Mouse (Mus musculus): ENCODE results near the gene Gtpbp6.
"Not testable (repeated sequence)": the region's sequence is repeated elsewhere in the genome, so short reads cannot be mapped to it uniquely, and the experiment has no call there.

Gene Gtpbp6

GRCm38 (mm10) chr5:110107581-110108304 lies at the start of gene Gtpbp6:
TSS of gene Gtpbp6 (minus strand) at chr5:110108197.
- DNase-seq (ENCODE audit: low read depth, low spot score), result peak; percentile 96

DNA sequence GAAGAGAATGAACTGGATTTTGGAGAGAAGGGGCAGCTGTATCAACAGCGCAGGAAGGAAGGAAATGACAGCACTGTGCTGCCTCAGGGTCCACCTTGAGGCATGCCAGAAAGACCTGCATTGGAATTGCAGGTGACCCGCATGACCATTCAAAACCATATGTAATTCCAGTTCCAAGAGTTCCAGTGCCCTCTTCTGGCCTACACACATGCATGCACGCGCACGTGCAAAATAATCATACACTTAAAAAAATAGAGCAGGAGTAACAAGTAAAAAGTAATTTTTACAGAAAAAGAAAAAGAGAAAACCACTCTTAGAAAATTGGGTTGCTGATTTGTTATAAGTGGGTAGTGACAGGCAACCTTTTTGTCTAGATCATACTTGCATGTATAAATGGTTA lies 35.0 kb upstream of the Gtpbp6 start:
- no peak for DNase-seq (ENCODE audit: low read depth, low spot score)

- no peak for DNase-seq (ENCODE audit: low read depth, low spot score)
Observed at GRCm38 (mm10) chr5:110142309-110142708, 34.3 kb upstream of the Gtpbp6 start.

GRCm38 (mm10) chr5:110140424-110140823 lies 32.4 kb upstream of the Gtpbp6 start:
- no peak for DNase-seq (ENCODE audit: low read depth, low spot score)

- DNase-seq (ENCODE audit: low read depth, low spot score), result no peak
Observed at GRCm38 (mm10) chr5:110139325-110139724, 31.3 kb upstream of the Gtpbp6 start.

DNA sequence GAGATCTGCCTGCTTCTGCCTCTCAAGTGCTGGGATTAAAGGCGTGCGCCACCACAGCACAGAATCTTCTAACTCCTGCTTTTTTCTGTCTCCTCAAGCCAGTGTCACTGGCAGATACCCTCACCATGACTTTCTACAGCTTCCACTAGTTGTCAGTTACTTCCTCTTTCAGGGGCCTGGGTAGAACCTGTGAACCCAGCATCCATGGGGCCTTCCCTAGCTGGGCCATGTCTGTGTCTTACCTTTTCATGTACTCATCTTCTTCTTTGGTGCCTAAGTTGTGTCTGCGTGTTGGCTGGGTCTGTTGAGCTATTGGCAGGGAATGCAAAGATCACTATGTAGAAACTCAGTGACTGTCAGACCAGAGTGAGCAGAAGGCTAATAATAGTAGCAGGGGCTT lies 29.8 kb upstream of the Gtpbp6 start:
- no peak for DNase-seq (ENCODE audit: low read depth, low spot score)

DNA sequence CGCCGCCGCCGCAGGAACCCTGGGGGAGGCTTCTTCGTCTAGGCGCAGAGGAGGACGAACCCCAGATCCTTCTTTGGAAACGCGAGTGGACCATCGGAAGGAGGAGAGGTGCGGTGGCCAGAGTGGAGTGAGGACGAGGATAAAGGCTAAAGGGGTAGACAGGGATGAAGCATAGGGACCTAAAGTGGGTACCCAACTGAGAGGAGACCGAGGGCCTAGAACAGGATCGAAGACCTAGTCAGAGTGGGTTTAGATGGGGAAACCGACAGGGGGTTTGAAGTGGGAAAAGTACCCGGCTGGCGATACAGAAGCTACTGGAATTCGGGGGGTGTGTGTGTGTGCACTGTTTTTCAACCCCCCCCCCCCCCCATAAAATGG lies 28.1 kb upstream of the Gtpbp6 start:
- DNase-seq (ENCODE audit: low read depth, low spot score), result no peak

GRCm38 (mm10) chr5:110135293-110136086 lies 27.5 kb upstream of the Gtpbp6 start, which contains the start of gene Chfr:
TSS of gene Chfr (plus strand) at chr5:110135842.
- DNase-seq (ENCODE audit: low read depth, low spot score), result peak; percentile 98

- DNase-seq (ENCODE audit: low read depth, low spot score), result not testable (repeated sequence)
Observed at GRCm38 (mm10) chr5:110122380-110122779, 14.4 kb upstream of the Gtpbp6 start.

GRCm38 (mm10) chr5:110109991-110110441 lies 2.0 kb upstream of the Gtpbp6 start, which contains the start of gene Zfp605:
TSS of gene Zfp605 (plus strand) at chr5:110110092.
- DNase-seq (ENCODE audit: low read depth, low spot score), result peak; percentile 96

DNA sequence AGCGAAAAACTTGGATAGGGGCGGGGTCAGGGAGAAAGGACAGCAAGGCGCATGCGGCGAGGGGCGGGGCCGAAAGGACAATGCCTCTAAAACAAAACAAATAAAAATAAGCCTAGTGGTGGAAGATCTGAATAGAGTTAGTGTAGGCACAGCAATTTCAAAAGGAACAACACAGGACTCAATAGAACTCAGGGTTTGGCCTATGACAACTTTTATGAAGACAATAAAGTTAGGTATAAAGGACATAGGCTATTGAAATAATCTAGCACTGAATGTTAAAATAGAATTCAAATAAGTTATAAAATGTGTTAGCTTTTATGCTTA lies 270 bp upstream of the Gtpbp6 start:
- DNase-seq (ENCODE audit: low read depth, low spot score), result no peak

DNA sequence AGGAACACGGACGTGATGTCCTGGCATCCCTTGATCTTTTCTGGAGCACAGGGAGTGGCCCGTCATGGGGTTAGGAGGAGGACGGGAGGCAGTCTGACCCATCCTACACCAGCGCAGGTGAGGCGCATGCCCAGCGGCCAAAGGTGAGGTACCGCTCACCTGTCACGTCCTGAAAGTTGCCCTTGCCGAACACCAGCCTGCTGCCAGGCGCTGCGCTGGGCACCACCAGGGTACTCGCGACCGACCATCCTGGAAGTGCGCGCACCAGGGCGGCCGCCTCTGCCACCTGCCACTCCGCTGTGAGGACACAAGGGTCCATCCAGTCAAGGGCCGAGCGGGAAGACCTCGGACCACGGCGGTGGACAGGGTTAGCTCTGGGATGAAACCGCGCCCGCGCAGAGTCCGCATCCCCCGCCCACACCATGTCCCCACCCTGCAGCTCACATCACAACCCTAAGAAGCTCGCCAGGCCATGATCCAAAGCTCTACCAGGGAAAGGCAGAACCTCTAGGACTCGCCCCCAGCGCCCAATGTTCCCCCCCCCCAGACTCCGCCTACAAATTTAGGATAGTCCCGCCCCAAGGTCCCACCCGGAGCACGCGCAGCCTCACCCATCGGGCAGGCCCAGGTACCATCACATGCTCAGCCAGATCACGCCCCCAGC lies 964 bp downstream of the Gtpbp6 start:
- no peak for DNase-seq (ENCODE audit: low read depth, low spot score)

- no peak for DNase-seq (ENCODE audit: low read depth, low spot score)
Observed at GRCm38 (mm10) chr5:110106140-110106871, 1.7 kb downstream of the Gtpbp6 start.

- no peak for DNase-seq (ENCODE audit: low read depth, low spot score)
Observed at GRCm38 (mm10) chr5:110104616-110105380, 3.2 kb downstream of the Gtpbp6 start.

DNA sequence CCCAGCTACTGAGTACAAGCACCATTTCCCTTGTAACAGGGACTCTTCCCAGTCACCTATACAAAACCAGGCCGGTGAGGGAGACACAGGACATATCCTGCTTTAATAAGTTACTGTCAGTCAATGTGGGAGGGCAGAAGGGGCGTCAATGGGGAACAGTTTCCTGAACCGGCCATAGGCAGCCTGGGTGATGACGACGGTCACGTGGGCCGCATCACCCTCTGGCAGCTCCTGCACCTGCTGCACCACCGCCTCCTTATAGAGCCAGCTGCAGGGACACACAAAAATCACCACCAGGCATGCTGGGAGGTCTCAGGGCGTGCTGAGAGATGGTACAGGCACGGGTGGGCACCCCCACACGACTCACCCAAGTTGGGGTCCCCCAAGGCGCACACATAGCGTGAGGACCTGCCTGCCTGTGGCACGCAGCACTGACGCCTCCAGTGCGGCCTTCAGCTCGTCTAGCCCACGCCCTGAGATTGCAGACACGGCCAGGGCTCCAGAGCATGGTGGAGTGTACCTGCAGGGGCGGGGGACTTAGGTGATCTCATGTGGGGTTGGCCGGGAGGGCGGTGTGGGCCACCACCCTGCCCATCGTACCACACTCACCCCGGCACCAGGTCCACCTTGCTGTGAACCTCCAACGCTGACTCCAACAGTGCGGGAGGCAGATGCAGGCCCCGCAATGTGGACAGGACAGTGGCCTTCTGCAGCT lies 3.9 kb downstream of the Gtpbp6 start:
- DNase-seq (ENCODE audit: low read depth, low spot score), result no peak

GRCm38 (mm10) chr5:110102853-110103625 lies 5.0 kb downstream of the Gtpbp6 start:
- DNase-seq (ENCODE audit: low read depth, low spot score), result no peak

DNA sequence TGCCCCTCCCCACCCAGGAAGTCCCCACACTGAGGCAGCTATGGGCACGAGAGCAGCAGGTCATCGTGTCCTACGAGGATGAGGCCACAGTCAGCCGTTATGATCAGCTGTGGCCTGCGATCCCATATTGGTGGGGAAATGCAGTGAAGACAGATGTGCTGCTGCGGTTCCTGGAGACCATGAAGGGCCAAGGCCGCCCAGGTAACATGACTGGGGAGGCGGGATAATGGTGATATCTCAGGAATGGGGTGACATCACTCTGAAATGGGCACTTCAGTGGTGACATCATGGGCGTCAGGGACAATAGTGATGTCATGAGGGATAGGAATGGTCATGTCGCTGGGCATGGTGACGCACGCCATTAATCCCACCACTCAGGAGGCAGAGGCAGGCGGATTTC lies 5.6 kb downstream of the Gtpbp6 start:
- DNase-seq (ENCODE audit: low read depth, low spot score), result no peak

DNA sequence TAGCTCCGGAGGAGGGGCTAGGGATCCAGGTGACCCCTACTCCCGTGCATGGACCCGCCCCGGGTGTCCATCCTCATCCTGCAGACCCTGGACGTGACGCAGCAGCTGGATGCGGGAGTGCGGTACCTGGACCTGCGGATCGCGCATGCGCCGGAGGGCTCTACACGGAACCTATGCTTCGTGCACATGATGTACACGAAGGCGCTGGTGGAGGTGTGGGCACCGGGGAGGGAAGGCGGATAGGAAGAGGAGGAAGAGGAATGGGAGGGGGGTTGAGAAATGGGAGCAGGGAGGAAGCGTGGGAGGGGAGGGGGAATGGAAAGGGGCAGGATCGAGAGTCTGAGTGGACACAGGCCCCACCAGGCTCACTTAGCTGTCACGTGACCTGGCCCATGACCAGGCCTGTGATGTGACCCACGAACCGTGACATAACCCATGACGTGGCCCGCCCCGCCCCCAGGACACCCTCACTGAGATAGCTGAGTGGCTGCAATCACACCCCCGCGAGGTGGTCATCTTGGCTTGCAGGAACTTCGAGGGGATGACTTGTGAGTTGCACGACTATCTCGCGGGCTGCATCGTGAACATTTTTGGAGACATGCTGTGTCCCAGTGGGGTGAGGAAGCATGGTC lies 6.2 kb downstream of the Gtpbp6 start:
- DNase-seq (ENCODE audit: low read depth, low spot score), result peak; percentile 61

Measured in telencephalon, adult 2 months (tissue).